Mouse (Mus musculus): ENCODE results near the gene Gbf1. TPM values are rescaled to one million over a fixed set of nuclear protein-coding genes. Genes with fewer than 3 reads are reported as not detected.

Gbf1 gene
- polyA plus RNA-seq, 1 experiment from 2014 or later: 55.0 TPM

GRCm38 (mm10) chr19:46318586-46319378 is 166.5 kb downstream of the Gbf1 start:
- POLR2A ChIA-PET: interaction anchor here (0.6 to 1.9 kb wide), 4 partner anchors 8 to 178 kb away, joined by 3 to 4 read pairs (median 3); partner anchors contain the start of gene Sufu
- H3K27me3 ChIP-seq: peaks cover 14% of the 10 kb centered on the region
- ATAC-seq (no peak), DNase-seq (ENCODE audit: low read depth, low spot score) (no peak)
- CTCF ChIA-PET: interaction anchor here (0.9 to 1.4 kb wide), 4 partner anchors 9 to 14 kb away, joined by 3 to 5 read pairs (median 4); partner anchors contain the start of genes Fbxl15 and Nfkb2
- TF ChIP-seq CTCF (IDR thresholded peaks at IDR 0.05): no peak
- in situ Hi-C loops (cut with MboI; ENCODE audit: low pct_unique_long_range_greater_than_20kb): no loop called here

GRCm38 (mm10) chr19:46320076-46320785 is 167.9 kb downstream of the Gbf1 start:
- no peak for ATAC-seq
- POLR2A ChIA-PET: interaction anchor here (1.9 kb wide), 1 partner anchor 10 kb away, joined by 4 read pairs; no protein-coding TSS in a partner anchor
- CTCF ChIA-PET: interaction anchor here (0.8 kb wide), 1 partner anchor 11 kb away, joined by 3 read pairs; no protein-coding TSS in a partner anchor

GRCm38 (mm10) chr19:46321101-46321943 is 169.0 kb downstream of the Gbf1 start:
- in situ Hi-C loops (cut with MboI; ENCODE audit: low pct_unique_long_range_greater_than_20kb): no loop called here

More at GRCm38 (mm10) chr19:46320076-46320785, 167.9 kb downstream of the Gbf1 start:
- no peak for DNase-seq (ENCODE audit: low read depth, low spot score)
- peaks cover 19% of the 10 kb centered on the region for H3K27me3 ChIP-seq
- TF ChIP-seq CTCF (IDR thresholded peaks at IDR 0.05): no peak
- in situ Hi-C loops (cut with MboI; ENCODE audit: low pct_unique_long_range_greater_than_20kb): no loop called here

GRCm38 (mm10) chr19:46322144-46322995 is 170.1 kb downstream of the Gbf1 start:
- no peak for TF ChIP-seq CTCF (IDR thresholded peaks at IDR 0.05)
- POLR2A ChIA-PET: interaction anchor here (0.8 kb wide), 1 partner anchor 9 kb away, joined by 3 read pairs; no protein-coding TSS in a partner anchor
- no peak for ATAC-seq
- in situ Hi-C loops (cut with MboI; ENCODE audit: low pct_unique_long_range_greater_than_20kb): no loop called here
- no peak for DNase-seq (ENCODE audit: low read depth, low spot score)
- peaks cover 14% of the 10 kb centered on the region for H3K27me3 ChIP-seq
- CTCF ChIA-PET: no interaction called here

More at GRCm38 (mm10) chr19:46321101-46321943, 169.0 kb downstream of the Gbf1 start:
- ChIA-PET POLR2A (no interaction called here), CTCF (interaction anchor here (0.7 kb wide), 1 partner anchor 1361 kb away, joined by 3 read pairs; no protein-coding TSS in a partner anchor)
- ATAC-seq (peak; percentile 12), DNase-seq (ENCODE audit: low read depth, low spot score) (no peak)
- peaks cover 22% of the 10 kb centered on the region for H3K27me3 ChIP-seq
- no peak for TF ChIP-seq CTCF (IDR thresholded peaks at IDR 0.05)

GRCm38 (mm10) chr19:46322996-46323572 is 170.8 kb downstream of the Gbf1 start:
- DNase-seq (ENCODE audit: low read depth, low spot score) (no peak), ATAC-seq (no peak)
- in situ Hi-C loops (cut with MboI; ENCODE audit: low pct_unique_long_range_greater_than_20kb): no loop called here
- no peak for TF ChIP-seq CTCF (IDR thresholded peaks at IDR 0.05)
- H3K27me3 ChIP-seq: peaks cover 12% of the 10 kb centered on the region
- ChIA-PET CTCF (no interaction called here), POLR2A (no interaction called here)

GRCm38 (mm10) chr19:46323716-46324115 is 171.4 kb downstream of the Gbf1 start:
- CTCF ChIA-PET: no interaction called here

GRCm38 (mm10) chr19:46324366-46324765 is 172.1 kb downstream of the Gbf1 start:
- CTCF ChIA-PET: no interaction called here
- in situ Hi-C loops (cut with MboI; ENCODE audit: low pct_unique_long_range_greater_than_20kb): no loop called here
- DNase-seq (ENCODE audit: low read depth, low spot score) (no peak), ATAC-seq (no peak)
- H3K27me3 ChIP-seq: peaks cover 8% of the 10 kb centered on the region
- no peak for TF ChIP-seq CTCF (IDR thresholded peaks at IDR 0.05)
- POLR2A ChIA-PET: no interaction called here

More at GRCm38 (mm10) chr19:46323716-46324115, 171.4 kb downstream of the Gbf1 start:
- ATAC-seq: no peak
- DNase-seq (ENCODE audit: low read depth, low spot score): no peak
- peaks cover 10% of the 10 kb centered on the region for H3K27me3 ChIP-seq
- no peak for TF ChIP-seq CTCF (IDR thresholded peaks at IDR 0.05)
- in situ Hi-C loops (cut with MboI; ENCODE audit: low pct_unique_long_range_greater_than_20kb): no loop called here
- POLR2A ChIA-PET: no interaction called here

GRCm38 (mm10) chr19:46324918-46325317 is 172.6 kb downstream of the Gbf1 start:
- in situ Hi-C loops (cut with MboI; ENCODE audit: low pct_unique_long_range_greater_than_20kb): no loop called here
- TF ChIP-seq CTCF (IDR thresholded peaks at IDR 0.05): no peak
- CTCF ChIA-PET: no interaction called here
- ATAC-seq: no peak
- peaks cover 8% of the 10 kb centered on the region for H3K27me3 ChIP-seq
- DNase-seq (ENCODE audit: low read depth, low spot score): no peak
- POLR2A ChIA-PET: no interaction called here

GRCm38 (mm10) chr19:46326019-46326755 is 173.9 kb downstream of the Gbf1 start:
- DNase-seq (ENCODE audit: low read depth, low spot score) (no peak), ATAC-seq (no peak)
- ChIA-PET CTCF (no interaction called here), POLR2A (no interaction called here)
- TF ChIP-seq CTCF (IDR thresholded peaks at IDR 0.05): no peak
- peaks cover 8% of the 10 kb centered on the region for H3K27me3 ChIP-seq
- in situ Hi-C loops (cut with MboI; ENCODE audit: low pct_unique_long_range_greater_than_20kb): no loop called here
